Mouse (Mus musculus) bone marrow, adult 2 months (tissue): ENCODE measurements around the gene Gm36176.

Experiments used
- CTCF ChIP-seq: fragments of 200-500 bp; IDR thresholded peaks from 2 replicates; pipeline ENCODE4 v1.5.1; 2011; ENCODE audit warnings: low read length, control low read depth; ENCODE audit not compliant: control insufficient read depth, insufficient read depth
- POLR2A ChIP-seq: fragments of 200-500 bp; IDR thresholded peaks from 2 replicates; pipeline ENCODE4 v1.6.1; 2011; ENCODE audit warnings: low read depth, mild to moderate bottlenecking, control low read depth, low read length, borderline replicate concordance; ENCODE audit not compliant: control insufficient read depth

DNA sequence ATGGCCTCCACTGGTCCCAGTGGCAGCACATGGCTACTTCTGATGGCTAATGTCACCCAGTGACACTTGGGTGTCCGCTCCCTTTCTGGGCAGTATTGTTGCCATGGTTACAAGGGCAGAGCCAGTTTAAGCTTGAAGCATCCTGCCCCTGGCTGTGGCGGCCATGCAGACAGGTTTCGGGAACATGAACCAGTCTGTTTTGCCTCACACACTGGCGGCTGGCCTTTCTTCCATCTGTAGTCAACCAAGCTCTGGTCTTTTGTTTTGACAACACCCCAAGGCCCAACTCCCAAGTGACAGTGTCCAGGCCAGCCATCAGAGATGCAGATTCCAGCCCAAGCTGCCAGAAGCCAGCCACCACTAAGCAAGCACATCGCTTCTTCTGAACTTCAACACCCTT lies 49.0 kb downstream of the Gm36176 start:
- no peak for TF ChIP-seq CTCF
- TF ChIP-seq POLR2A = no peak
